Mouse (Mus musculus) adrenal gland, adult 8-10 months (tissue): ENCODE measurements around the gene Fam76a. TPM values are rescaled to one million over a fixed set of nuclear protein-coding genes. Genes with fewer than 3 reads are reported as not detected.
A peak's percentile ranks its signal among the peaks of the same experiment; 100 is the strongest.

ENCODE experiments used
- DNase-seq: peaks from one replicate; pipeline ENCODE4 v3.0.0; 2022
- total RNA-seq, 4 experiments: library from RNA; stranded (reverse); gene quantifications; 2 replicates each; pipeline ENCODE4 v1.2.4; 2022

The Fam76a gene
- 10 to 100 TPM; 30.0 to 55.3 (median 45.3) TPM for total RNA-seq

DNA sequence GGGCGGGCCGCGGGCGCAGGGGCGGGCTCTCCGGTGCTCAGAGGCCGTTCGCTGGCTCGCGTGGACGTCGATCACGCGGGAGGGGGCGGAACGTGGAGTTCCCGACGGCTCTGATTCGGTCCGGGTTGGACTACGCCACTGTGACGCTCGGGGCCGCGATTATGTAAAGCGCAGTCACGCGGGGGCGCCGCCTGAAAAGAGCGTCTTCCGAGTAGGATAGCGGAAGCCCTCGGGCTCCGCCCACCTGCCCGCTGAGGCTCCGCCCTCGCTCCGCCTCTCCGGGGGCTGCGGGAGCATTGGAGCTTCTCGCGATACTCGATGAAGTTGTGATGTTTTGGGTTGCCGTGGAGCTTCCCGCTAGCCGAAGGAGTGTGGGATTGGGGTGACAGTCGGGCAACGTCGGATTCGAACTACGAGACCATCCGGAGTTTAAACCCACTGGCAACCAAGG lies at the start of gene Fam76a:
Gene Fam76a (minus strand): TSS at position 1 of the 451 bp plus-strand sequence.
- DNase-seq: peak; percentile 100

DNA sequence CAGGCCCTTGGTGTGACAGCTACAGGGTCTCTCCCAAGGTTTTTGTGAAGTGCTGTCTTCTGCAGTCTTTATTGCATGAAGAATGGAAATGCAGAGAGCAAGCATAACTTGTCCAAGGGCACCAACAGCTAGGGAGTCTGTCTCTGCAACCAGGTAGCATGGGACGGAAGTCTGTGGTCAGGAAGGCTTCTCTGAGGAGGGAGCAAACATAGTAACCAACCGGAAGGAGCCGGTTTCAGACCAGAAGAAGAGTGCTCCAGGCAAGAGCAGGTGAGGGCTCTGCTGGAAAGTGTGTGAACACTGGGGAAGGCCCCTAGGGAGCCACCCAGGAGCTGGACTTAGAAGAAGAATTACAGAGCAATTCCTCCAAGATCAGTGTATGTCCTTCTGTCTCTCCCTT lies 49.7 kb upstream of the Fam76a start:
- no peak for DNase-seq

DNA sequence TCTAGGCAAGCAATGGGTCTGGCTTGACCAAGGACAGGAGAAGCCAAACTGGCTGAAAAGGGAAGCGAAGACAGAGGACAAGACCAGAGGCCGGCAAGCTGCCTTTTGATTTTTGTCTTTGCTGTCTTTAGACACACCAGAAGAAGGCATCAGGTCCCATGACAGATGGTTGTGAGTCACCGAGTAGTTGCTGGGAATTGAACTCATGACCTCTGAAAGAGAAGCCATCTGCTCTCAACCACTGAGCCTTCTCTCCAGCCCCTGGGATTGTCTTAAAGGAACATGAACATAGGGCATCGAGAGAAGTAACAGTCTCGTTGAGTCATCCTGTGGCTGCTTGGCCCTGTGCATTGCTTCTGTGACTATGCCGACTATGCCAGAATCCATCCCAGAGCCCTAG lies 49.2 kb upstream of the Fam76a start:
- no peak for DNase-seq

DNA sequence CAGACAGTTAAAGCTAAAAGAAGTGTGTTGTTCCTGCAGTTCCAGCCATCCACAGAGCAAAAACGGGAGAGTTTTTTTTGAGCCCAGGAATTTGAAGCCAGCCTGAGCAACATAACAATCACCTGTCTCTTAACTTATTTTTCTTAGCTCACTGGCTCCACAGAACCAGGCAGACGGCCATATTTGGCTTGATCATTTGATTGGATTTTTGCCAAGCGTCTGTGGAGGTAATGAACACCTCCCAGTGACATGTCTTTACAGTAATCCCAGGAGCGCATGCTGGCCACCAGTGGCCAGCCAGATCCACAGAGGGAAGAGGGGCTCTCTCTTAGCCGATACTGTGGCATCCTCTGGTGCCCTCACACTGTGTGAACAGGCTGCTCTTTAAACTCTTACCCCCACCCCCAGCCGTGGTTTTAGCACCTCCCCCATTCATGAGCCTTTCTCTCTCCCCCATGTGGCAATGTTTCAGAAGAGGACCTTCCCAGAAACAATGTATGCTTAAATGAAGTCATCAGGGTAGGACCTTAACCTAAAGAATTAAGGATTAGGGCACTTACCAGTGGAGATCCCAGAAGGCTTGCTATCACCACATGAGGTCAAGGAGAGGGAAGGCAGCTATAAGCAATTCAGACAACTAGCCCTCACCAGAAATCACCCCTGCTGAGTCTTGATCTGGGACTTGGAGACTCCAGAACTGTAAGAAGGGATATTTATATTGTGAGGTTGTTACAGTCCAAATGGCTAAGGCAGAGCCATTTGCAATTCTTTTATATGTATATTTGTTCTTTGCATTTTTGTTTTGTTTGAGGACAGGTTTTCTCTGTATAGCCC lies 46.0 kb upstream of the Fam76a start:
- DNase-seq: no peak

DNA sequence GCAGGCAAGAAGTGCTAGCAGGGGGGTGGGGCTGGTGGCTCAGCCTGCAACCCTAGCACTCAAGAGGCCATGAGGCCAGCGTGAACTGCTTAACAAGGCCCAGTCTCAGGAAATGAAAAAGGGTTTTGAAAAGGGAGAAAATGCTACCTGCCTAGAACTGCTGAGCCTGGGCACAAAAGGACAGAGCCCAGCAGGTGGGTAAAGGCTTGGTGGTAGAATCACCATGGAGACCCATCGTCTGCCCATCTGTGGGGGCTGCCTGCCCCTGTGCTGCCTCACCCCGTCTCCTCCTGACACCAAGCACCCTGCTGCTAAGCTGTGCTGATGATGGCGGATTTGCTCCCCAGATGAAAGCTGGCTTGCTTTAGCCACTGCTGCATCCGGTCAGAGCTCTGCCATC lies 42.1 kb upstream of the Fam76a start:
- no peak for DNase-seq

DNA sequence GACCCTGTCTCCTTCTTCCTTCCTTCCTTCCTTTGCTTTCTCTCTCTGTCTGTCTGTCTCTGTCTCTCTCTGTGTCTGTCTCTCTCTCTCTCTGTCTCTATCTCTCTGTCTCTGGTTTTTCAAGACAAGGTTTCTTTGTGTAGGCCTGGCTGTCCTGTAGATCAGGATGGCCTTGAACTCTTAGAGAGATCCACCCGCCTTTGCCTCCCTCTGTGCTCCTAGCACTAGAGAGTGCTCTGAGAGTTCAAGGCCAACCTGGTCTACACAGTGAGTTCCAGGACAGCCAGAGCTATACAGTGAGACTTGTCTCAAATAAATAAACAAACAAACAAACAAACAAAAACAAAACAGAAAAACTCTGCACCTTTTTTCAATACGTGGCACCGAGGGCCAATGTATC lies 41.7 kb upstream of the Fam76a start:
- DNase-seq: no peak

DNA sequence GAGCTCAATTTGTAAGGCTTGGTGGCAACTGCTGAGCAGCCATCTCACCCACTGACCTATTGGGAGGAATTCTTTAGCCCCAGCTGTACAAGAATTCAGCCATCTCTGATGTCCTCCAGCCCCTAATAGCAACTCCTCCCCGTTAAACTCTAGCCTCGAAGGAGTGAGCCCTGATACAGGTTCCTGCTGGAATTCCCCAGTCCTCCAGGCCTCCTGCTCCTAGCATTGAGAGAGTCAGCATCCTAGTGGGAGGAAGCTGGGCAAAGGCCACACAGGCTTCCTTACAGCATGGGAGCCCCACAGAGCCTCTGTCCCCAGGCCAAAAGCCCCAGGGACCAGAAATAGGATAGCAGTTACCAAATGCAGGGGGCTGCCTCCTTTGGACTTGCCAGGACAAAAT lies 41.1 kb upstream of the Fam76a start:
- DNase-seq: no peak

DNA sequence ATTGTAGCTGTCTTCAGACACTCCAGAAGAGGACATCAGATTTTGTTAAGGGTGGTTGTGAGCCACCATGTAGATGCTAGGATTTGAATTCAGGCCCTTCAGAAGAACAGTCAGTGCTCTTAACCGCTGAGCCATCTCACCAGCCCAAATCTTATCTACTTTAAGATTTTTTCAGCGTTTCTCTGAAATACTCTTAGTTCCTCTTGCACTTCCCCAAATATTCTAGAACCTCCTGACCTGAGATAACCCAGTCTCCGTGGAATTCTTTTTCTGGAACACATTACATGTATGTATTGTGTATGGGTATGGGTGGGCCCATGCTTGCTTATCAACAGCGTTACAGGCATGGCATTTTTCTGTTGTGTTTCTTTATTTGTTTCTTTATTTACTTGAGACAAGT lies 40.3 kb upstream of the Fam76a start:
- DNase-seq: no peak

DNA sequence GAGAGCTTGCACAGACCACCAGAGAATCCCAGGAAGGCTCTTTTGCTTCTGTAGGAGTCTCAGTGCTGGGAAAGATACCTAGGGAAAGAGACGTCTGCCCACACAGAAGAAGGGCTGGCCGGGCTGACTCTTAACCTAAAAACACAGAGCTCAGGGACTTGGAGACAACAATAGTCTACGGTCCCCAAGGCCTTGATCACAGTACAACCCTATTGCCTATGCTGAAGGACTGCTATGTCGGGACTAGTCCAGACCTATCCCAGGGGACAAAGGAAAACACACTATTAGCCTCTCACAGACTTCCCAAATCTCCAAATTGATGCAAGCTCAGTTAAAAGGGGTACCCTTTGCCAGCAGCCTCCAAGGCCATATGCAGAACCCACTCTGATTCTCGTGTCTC lies 39.5 kb upstream of the Fam76a start:
- no peak for DNase-seq

DNA sequence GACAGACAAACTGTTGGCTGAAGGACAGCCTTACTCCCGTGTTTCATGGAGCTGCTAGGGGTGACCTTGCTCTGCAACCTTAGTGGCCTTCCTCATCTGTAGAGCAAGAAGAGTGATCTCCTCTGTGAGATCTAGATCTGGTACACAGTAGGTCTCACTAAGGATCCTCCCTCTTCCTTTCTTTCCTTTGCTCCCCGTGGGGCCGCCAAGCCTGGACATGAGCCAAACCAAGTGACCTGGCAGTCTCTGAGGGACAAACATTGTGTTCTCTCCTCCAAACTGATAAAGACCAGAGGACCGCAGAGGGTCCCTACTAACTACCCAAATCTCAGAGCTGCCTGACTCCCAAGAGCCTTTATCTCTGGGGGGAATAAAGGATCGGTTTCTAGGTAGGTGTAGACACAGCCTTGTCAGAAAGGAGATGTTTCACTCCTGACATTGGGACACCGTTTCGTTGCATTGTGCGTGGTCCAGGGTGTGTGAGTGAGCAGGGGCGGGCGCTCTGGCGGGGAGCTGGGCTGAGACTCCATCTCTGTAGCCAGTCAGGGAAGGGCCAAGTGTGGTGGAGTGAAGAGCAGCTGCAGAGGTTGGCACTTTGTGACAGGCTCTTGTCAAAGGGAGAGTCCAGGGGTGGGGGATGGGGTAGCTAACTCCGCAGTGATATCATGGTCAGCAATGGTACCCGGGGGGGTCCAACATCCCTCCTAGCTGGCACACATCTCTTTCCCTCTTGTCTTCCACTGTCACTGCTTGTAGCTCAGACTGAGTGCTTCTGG lies 38.7 kb upstream of the Fam76a start:
- no peak for DNase-seq

DNA sequence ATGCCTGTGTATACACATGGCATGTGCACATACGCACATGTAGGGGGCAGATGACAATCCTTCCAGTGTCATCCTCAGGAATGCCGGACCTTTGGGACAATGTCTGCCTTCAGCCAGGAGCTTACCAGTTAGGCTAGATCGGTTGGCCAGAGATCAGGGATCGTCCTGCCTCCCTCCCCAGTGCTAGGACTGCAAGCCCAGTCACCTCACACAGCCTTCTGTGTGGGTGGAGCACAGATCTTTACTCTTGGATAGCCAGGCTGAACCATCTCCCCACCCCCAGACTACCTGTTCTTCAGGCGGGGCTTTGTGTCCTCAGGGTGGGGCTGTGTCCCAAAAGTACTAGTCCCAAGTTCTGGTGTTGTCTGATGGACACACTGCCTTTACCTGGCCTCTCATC lies 38.0 kb upstream of the Fam76a start:
- no peak for DNase-seq

DNA sequence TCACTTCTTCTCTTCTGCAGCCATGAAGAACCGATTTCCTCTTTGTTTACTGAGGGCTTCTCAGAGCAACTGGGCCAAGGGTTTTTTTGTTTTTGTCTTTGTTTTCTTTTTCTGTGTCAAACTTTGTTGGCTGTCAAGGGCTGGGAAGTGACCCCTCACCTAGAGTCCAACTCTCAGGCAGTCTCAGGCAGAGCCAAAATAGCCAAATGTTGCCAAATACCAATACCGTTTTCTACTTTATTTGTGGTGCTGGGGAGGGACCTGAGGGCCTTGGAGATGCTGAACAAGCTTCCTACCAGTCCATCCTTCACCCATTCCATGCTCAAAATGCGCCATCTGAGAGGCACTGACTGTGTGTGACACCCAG lies 37.3 kb upstream of the Fam76a start:
- DNase-seq: no peak

DNA sequence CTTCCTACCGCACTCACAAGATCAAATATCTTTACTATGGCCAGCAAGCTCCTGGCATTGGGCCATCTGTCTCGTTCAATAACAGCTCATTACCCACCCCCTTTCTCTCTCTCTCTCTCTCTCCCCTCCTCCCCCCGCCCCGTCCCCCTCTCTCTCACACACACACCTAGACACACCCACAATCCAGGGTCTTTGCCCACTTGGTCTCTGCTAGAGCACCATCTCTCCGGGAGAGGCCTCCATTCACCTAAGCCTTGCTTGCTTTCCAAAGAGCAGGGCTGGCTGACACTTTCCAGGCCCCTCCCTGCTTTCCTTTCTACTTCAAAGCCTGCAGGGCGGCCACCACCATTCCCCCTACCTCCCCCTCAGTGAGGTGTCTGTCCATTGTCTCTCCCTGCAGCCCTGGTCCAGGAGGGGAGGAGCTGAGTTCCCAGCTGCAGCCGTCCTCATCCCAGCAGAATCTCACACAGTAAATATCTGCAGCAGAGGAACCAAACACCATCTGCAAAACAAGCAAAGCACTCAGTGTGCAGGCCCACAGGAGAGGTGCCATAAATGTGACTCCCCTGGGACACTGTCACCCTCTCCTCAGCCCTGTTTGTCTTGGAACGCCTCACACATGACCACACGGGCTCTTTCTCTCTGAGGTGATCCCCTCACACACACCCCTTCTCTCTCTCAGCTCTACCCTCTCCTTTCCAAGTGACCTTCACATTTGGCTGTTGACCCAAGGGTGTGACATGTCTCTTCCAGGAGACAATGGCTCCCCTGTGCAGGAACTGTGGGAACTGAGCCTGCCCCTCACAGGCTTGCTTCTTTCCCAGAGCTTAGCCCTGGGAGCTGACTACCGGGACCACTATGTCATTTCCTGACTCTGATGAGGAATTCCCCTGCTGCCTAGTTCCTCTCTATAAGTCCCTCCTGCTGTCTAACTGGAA lies 36.7 kb upstream of the Fam76a start:
- no peak for DNase-seq

DNA sequence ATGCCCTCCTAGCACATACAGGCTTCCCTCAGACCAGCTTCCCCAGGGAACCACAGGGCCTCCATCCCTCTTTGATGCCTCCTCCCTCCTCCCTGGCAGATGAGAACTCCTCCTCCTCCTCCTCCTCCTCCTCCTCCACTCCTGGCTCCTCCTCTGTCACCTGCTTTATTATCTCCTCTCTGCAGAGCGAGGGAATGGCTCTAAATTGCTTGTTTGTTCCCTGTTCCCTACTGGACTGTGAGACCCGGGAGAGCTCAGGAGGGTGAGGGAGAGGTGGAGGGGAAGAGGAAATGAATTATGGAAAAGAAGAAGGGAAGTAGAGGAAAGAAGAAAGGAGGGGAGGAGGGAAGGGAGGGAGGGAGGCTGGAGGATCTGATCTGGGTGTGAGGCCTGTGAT lies 33.0 kb upstream of the Fam76a start:
- no peak for DNase-seq

DNA sequence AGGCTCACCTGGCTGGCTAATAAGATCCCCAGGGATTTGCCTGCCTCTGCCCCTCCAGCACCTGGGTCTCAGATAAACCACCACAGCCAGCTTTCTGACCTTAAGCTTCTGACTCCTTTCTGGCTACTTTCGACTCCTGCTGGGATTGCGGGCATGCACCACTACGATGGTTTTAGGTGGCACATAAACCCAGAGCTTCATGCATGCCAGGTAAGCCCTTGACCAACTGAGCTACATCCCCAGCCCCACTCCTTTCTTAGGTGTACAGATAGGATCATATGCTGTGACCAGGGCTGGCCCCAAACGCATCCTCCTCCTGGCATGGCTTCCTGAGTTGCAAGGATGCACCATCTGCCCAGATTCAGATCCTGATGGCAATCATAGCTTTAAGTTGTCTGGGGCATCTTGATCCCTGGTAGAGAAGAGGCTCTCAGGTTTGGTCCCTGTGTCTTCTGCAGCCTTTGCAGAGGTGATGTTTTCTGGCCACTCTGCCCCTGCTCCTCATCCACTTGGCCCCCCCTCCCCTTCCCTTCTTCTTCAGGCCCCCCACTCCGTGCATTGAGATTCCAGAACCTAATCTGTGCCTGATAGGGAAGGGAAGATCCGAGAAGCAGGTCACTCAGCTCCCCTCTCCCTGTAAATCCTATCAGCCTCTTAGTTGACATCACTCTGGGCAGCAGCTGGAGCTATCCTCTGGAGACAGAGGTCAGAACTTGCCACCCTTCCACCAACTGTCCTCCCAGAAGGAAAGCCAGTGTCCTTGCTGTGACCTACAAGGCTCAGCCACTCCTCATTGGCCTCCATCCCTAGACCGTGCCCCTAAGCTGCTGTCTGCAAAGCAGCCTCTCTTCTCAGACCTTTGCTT lies 32.4 kb upstream of the Fam76a start:
- DNase-seq: no peak

DNA sequence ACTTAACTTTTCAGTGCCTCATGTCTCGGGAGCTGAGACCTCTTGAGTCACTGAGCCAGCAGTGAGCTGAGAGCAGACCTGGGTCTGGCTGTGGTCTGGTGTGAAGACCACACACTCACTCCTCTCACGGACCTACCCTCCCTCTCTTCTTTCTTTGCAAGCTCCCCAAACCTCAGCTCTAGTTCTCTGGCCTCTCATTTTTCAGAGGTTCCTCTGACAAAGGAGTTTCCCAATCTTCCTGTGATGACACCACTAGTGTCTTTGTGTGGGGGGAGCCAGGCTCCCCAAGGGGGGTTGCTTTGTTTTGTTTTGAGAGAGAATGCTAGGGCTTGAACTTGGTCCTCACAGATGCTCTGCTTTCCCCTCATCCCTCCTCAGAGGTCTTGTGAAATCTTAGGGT lies 28.6 kb upstream of the Fam76a start:
- DNase-seq: no peak

DNA sequence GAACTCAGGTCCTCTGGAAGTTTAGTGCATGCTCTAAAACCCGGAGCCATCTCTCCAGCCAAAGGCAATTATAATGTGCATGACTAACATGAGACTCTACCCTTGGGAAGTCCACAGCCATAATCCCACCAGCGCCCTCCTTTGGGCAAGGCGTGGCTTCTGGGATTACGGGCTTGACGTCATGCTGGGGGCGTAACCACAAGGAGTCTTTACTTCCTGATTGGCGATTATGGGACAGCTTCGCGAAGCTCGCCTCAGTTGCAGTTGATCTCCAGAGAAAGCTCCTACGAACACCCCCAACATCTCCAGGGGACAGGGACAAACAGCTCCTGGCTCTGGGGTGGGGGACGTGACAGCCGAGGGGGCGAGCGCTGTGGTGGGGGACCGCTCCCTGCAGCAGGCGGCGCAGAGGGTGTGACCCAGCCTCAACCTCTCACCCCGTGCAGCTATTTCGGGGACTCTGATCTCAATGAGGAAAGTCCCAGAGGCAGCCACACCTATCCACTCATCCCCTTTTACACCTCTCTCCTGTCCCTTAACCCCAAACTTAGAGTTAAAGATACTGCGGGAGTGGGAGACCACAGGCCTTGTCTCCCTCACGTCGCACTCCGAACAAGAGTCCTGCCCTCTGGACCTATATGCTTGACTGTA lies 27.6 kb upstream of the Fam76a start:
- no peak for DNase-seq

DNA sequence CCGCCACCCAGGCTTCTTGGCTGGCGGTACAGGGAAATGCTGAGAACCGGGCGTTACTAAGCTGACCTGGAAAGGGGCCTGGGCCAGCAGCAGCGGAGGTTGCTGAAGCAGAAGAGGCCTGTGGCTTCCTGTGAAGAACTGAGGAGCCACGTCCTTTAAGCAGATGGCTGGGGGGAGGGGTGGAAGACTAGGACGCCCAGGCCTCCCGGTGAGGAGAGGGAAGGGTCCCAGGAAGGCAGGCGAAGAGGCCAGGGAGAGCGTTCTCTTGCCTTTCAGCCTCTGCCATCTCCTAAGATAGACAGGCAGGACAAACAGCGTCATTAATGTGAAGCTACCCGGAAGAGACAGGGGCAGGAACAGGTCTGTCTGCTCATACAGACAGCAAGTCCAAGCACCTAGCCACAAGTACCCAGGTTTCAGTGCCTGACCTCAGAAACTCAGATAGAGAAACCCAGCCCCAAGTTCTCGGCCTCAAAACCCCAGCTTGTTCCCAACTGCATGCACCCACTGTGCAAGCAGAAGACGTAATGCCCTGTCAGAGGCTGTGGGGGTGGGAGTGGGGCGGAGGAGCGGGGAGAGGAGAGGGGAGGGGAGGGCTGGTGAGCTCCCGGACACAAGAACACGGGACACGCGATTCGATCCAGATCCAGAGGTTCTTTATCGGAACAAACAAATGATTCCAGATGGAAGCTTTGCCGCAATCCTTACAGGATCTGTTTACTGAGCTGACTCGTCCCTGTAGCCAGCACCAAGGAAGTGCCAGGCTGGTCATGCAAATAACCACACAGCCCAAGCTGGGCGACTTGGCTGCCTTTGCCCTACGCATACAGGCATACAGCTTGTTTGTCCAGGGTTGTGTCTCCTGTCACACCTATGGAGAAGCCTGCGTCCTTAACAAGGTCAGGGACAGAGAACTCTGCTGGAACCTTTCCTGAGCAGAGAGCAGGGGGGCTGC lies 24.0 kb upstream of the Fam76a start:
- DNase-seq: peak; percentile 47

DNA sequence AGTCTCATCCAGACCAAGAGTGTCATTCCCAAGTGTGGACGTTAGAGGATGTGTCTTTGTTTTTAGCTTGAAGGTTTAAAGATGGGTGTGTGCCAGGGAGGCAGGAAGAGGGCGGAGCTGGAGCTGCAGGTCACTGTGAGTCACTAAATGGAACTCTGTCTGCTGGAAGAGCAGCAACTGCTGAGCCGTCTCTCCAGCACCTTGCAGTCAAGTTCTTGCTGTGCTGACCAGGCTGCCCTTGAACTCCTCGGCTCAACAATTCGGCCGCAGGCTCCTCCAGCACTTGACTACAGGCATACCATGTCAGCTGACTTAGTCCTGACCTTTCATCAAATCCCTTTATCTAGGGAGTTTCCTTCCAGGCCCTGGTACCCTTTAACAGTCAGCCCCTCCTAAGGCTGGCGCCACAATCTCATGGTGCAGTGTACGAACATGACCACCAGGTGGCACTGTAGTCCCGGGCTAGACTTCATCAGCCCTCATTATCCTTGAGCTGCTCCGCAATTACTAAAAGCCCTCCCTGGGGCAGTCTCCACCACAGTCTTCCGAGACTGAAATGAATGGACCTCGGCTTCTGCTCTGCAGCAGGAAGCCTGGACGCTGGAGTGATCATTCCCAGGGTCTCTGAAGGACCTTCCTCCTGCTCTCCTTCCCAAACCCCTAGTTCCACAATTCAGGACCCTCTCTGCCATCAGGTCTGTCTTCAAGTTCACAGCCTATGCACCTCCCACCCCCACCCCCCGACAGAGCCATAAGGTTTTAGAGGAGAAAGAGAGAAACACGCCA lies 23.1 kb upstream of the Fam76a start:
- peak; percentile 86 for DNase-seq
